Mouse (Mus musculus): ENCODE data around the gene Nr1i3.
"Not testable (repeated sequence)": the region's sequence is repeated elsewhere in the genome, so short reads cannot be mapped to it uniquely, and the experiment has no call there.

Gene Nr1i3

GRCm38 (mm10) chr1:171230215-171230614 lies 16.4 kb downstream of the Nr1i3 start:
- no peak for DNase-seq (ENCODE audit: low spot score)

- DNase-seq (ENCODE audit: low spot score), result no peak
These were observed 18.1 kb downstream of the Nr1i3 start for GRCm38 (mm10) chr1:171231844-171232243.

GRCm38 (mm10) chr1:171232348-171232747 lies 18.6 kb downstream of the Nr1i3 start:
- no peak for DNase-seq (ENCODE audit: low spot score)

GRCm38 (mm10) chr1:171232800-171233730 lies 19.3 kb downstream of the Nr1i3 start:
- no peak for DNase-seq (ENCODE audit: low spot score)

GRCm38 (mm10) chr1:171234126-171234525 lies 20.4 kb downstream of the Nr1i3 start, which contains the start of gene Fcer1g:
TSS of gene Fcer1g (minus strand) at chr1:171234365.
- no peak for DNase-seq (ENCODE audit: low spot score)

- DNase-seq (ENCODE audit: low spot score), result no peak
These were observed 20.8 kb downstream of the Nr1i3 start for GRCm38 (mm10) chr1:171234538-171234937.

GRCm38 (mm10) chr1:171235791-171236190 lies 22.0 kb downstream of the Nr1i3 start:
- DNase-seq (ENCODE audit: low spot score), result no peak

- no peak for DNase-seq (ENCODE audit: low spot score)
These were observed 23.7 kb downstream of the Nr1i3 start for GRCm38 (mm10) chr1:171237438-171237837.

GRCm38 (mm10) chr1:171238463-171238862 lies 24.7 kb downstream of the Nr1i3 start:
- peak; percentile 55 for DNase-seq (ENCODE audit: low spot score)

- no peak for DNase-seq (ENCODE audit: low spot score)
These were observed 26.4 kb downstream of the Nr1i3 start for GRCm38 (mm10) chr1:171239992-171240744.

GRCm38 (mm10) chr1:171240911-171241310 lies 27.1 kb downstream of the Nr1i3 start:
- no peak for DNase-seq (ENCODE audit: low spot score)

GRCm38 (mm10) chr1:171241952-171242351 lies 28.2 kb downstream of the Nr1i3 start:
- DNase-seq (ENCODE audit: low spot score), result not testable (repeated sequence)

GRCm38 (mm10) chr1:171245353-171245752 lies 31.6 kb downstream of the Nr1i3 start:
- DNase-seq (ENCODE audit: low spot score), result no peak

GRCm38 (mm10) chr1:171246709-171247452 lies 33.1 kb downstream of the Nr1i3 start:
- DNase-seq (ENCODE audit: low spot score), result peak; percentile 92

- DNase-seq (ENCODE audit: low spot score), result no peak
These were observed 33.7 kb downstream of the Nr1i3 start for GRCm38 (mm10) chr1:171247453-171247841.

GRCm38 (mm10) chr1:171247916-171248315 lies 34.1 kb downstream of the Nr1i3 start:
- no peak for DNase-seq (ENCODE audit: low spot score)

- DNase-seq (ENCODE audit: low spot score), result no peak
These were observed 34.8 kb downstream of the Nr1i3 start for GRCm38 (mm10) chr1:171248386-171249226.

GRCm38 (mm10) chr1:171249913-171250600 lies 36.3 kb downstream of the Nr1i3 start, which contains the start of gene Adamts4:
TSS of gene Adamts4 (plus strand) at chr1:171250421.
- no peak for DNase-seq (ENCODE audit: low spot score)

- no peak for DNase-seq (ENCODE audit: low spot score)
These were observed 37.2 kb downstream of the Nr1i3 start, which contains the start of gene Ndufs2 for GRCm38 (mm10) chr1:171250680-171251593. TSS of gene Ndufs2 (minus strand) at chr1:171251388.
